Mouse (Mus musculus): ENCODE data around the gene Mcu.

DNA sequence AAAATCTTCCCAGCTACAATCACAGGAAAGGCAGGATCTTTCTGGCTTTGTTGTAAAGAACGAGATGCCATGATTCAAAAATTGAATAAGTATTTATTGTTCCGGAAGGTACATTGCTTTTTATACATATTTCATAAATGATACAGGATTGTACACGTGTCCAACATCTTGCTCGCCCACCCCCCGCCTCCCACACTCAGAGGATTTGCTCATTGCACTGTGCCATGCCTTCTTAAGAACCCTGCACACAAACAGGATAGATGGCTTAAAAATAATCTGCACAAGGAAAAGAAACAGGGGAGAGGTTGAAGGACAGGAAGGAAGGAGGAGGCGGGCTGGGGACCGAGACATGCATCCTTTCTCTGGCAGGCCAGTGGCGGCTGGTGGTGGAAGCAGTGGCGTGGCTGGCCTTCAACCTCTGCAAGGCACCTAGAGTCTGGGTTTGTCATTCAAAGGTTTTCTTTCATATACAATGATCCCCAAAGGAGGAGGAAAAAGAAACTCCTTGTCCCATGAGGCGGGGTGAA is 169.5 kb downstream of the Mcu start:
- TF ChIP-seq CTCF (IDR thresholded peaks at IDR 0.05; ENCODE audit: control insufficient read depth, insufficient read depth, insufficient replicate concordance, low read depth, low read length) (no peak), POLR2A (IDR thresholded peaks at IDR 0.05; ENCODE audit: control insufficient read depth, low read depth, low read length) (no peak)

Measured in testis, adult 2 months (tissue).